Mouse (Mus musculus) lung, postnatal 14 days (tissue): ENCODE measurements around the gene Gm765.

ENCODE experiments used
- DNase-seq: peaks from one replicate; pipeline ENCODE4 v3.0.0; 2021

The Gm765 gene

DNA sequence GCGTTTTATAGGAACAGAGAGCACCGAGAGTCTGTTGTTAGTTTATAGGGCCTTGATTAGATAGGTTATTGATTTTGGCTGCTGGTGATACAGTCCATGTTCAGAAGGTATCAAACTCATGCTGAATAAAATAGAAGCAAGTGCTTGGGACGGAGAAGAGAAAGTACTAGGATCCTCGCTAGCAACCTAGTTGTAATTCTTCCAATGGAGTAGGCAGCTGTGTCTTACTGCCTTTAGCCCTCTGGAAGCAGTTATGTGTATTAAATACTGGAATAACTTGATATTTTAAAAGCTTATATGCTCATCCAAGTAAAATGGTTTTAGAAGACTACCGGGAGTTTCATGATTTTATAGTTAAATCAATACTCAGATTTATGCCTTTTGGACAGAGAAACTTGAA, 132.3 kb downstream of the Gm765 start:
- DNase-seq = no peak

GRCm38 (mm10) chr6:98208051-98208450, 134.5 kb downstream of the Gm765 start:
- no peak for DNase-seq

- DNase-seq = no peak
These were observed 143.8 kb downstream of the Gm765 start for GRCm38 (mm10) chr6:98198706-98199105.

DNA sequence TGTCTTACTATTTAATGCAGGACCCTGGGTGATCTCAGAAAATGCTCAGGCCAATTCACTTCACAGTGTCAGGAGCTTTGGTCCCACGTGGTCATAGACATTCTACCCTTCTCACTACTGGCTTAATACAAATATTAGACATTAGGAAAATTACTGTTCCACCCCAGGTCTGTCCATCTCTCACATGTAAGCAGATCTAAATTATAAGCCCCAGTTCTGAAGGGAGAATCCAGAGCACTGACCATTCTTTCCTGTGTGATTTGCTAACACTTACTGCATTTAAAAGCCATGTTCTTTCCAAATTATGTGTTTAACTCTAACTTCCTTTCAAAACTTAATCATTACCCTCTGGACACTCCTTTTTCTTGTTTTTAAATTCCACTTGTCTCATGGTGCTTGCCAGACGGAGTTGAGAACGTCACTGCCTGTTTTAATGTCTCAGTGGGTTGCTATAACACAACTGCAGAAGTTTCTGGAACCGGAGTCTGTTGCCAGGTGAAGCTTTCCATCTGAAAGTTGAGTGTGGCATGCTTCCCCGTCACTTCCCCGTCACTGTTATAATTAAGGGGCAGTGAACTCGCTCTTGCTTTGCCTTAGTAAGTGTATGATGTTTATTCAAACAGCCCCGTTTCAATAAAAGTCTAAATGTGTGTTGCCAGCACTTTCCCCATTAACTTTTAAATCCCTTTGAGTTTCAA, 151.7 kb downstream of the Gm765 start:
- DNase-seq = no peak
